Mouse (Mus musculus): ENCODE results near the gene Ece1. TPM values are rescaled to one million over a fixed set of nuclear protein-coding genes. Genes with fewer than 3 reads are reported as not detected.

The Ece1 gene
- 65.5 and 74.6 TPM in 2 replicates for polyA plus RNA-seq (2015; fragmentation: Nextera tagmentation; extraction: Ambion mirVana)

- peak within 1 kb of the TSS; percentile 83 for H3K4me3 ChIP-seq (replicated peaks)
- 0% methylated on average over 37 of the region's 37 CpGs for WGBS
- peak within 1 kb of the TSS; percentile 67 for H3K27ac ChIP-seq (replicated peaks)
- peaks cover 52% of the 10 kb centered on the region for H3K4me1 ChIP-seq
- peak; percentile 94 for ATAC-seq (ENCODE audit: insufficient number of reproducible peaks, low FRiP score, low TSS enrichment, low read depth)
- H3K4me2 ChIP-seq (replicated peaks) = peak within 1 kb of the TSS; percentile 92
- H3K9me3 ChIP-seq (replicated peaks) = 0 out of 2 replicates have a peak, but pooled peaks cover 3% of the 10 kb centered on the region
- no peaks in the 10 kb centered on the region for H3K27me3 ChIP-seq
- no peaks in the 10 kb centered on the region for H3K36me3 ChIP-seq
- H3K9ac ChIP-seq = peak within 1 kb of the TSS; percentile 73
Observed at GRCm38 (mm10) chr4:137862019-137862418, at the start of gene Ece1. Gene Ece1 (plus strand): TSS chr4:137862237.

- no peak overlapping the region for H3K9ac ChIP-seq
- no peak for ATAC-seq (ENCODE audit: insufficient number of reproducible peaks, low FRiP score, low TSS enrichment, low read depth)
- H3K27me3 ChIP-seq = 0 out of 2 replicates have a peak, but pooled peaks cover 3% of the 10 kb centered on the region
- H3K4me3 ChIP-seq (replicated peaks) = no peak overlapping the region
- peaks cover 6% of the 10 kb centered on the region; the same call in 1 of the 2 replicates for H3K4me1 ChIP-seq
- no peak overlapping the region for H3K27ac ChIP-seq (replicated peaks)
- H3K36me3 ChIP-seq = no peaks in the 10 kb centered on the region
- WGBS = 37% methylated on average over 13 of the region's 13 CpGs
- H3K4me2 ChIP-seq (replicated peaks) = no peak overlapping the region
- H3K9me3 ChIP-seq (replicated peaks) = no peaks in the 10 kb centered on the region
Observed at GRCm38 (mm10) chr4:137812946-137813708, 48.9 kb upstream of the Ece1 start.

- peaks cover 6% of the 10 kb centered on the region; the same call in 1 of the 2 replicates for H3K4me1 ChIP-seq
- ATAC-seq (ENCODE audit: insufficient number of reproducible peaks, low FRiP score, low TSS enrichment, low read depth) = no peak
- H3K36me3 ChIP-seq = no peaks in the 10 kb centered on the region
- no peak overlapping the region for H3K4me3 ChIP-seq (replicated peaks)
- no peaks in the 10 kb centered on the region for H3K9me3 ChIP-seq (replicated peaks)
- WGBS = 77% methylated on average over 7 of the region's 7 CpGs
- H3K27me3 ChIP-seq = 0 out of 2 replicates have a peak, but pooled peaks cover 3% of the 10 kb centered on the region
- H3K9ac ChIP-seq = no peak overlapping the region
- no peak overlapping the region for H3K4me2 ChIP-seq (replicated peaks)
- H3K27ac ChIP-seq (replicated peaks) = no peak overlapping the region
Observed at GRCm38 (mm10) chr4:137814140-137814539, 47.9 kb upstream of the Ece1 start.

DNA sequence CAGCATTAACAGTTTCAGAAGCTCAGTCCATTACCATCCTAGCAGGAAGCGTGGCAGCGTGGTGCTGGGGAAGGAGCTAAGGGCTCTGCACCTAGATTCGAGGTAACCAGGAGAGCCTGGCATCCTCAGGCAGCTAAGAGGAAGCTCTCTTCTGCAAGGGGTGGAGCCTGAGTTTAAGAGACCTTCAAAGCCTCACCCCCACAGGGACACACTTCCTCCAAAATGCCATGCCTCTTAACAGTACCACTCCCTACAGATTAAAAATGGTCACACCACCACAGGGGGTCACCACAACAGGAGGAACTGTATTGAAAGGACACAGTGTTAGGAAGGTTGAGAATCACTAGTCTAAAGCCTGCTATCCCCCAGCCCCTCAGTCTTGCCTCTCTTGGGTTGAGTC lies 46.6 kb upstream of the Ece1 start:
- Histone ChIP-seq H3K4me1 (peaks cover 6% of the 10 kb centered on the region; the same call in 1 of the 2 replicates), H3K4me3 (replicated peaks) (no peak overlapping the region), H3K27ac (replicated peaks) (no peak overlapping the region), H3K9ac (no peak overlapping the region), H3K36me3 (no peaks in the 10 kb centered on the region), H3K9me3 (replicated peaks) (no peaks in the 10 kb centered on the region), H3K27me3 (no peaks in the 10 kb centered on the region), H3K4me2 (replicated peaks) (no peak overlapping the region)
- ATAC-seq (ENCODE audit: insufficient number of reproducible peaks, low FRiP score, low TSS enrichment, low read depth) = no peak
- WGBS = 72% methylated on average over 3 of the region's 3 CpGs

DNA sequence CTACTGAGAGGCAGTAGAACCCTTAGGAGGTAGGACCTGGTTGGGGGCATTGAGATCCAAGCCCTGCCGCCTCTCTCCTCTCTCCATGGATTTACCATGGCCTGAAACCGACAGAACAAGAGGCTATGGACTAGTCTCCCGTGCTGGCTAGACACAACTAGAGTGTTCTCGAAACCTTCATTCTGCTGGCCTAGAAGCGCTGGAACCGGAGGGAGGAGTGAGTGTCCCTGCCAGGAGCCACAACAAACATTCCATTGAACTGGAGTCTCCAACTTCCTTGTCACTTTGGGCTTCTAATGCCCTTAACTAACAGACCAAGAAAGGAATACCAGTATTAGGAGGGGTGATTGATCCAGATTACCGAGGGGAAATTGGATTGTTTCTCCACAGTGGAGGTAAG lies 45.8 kb upstream of the Ece1 start:
- Histone ChIP-seq H3K4me2 (replicated peaks) (no peak overlapping the region), H3K4me3 (replicated peaks) (no peak overlapping the region), H3K9ac (no peak overlapping the region), H3K36me3 (no peaks in the 10 kb centered on the region), H3K4me1 (peaks cover 6% of the 10 kb centered on the region; the same call in 1 of the 2 replicates), H3K27me3 (no peaks in the 10 kb centered on the region), H3K27ac (replicated peaks) (no peak overlapping the region), H3K9me3 (replicated peaks) (no peaks in the 10 kb centered on the region)
- WGBS = 65% methylated on average over 7 of the region's 7 CpGs
- no peak for ATAC-seq (ENCODE audit: insufficient number of reproducible peaks, low FRiP score, low TSS enrichment, low read depth)

DNA sequence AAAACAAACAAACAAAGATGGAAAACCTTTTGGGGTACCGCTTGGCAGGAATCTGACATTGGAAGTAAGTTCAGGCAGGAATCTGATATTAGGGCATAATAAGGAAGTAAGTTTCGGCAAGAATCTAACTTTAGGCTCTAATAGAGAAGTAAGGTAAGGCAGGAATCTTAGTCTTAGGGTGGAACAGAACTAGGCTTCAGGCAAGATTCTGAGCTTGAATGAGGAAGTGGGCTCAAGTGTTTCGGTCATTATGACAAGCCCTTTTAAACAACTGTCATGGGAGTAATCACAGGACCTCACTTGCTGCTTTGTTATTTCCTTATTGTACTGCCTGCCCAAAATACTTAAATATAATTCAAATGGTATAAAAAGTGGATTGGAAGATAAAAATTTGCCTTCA lies 43.7 kb upstream of the Ece1 start:
- WGBS = 87% methylated on average over 3 of the region's 3 CpGs
- H3K4me2 ChIP-seq (replicated peaks) = no peak overlapping the region
- H3K9ac ChIP-seq = no peak overlapping the region
- no peak overlapping the region for H3K4me3 ChIP-seq (replicated peaks)
- H3K27ac ChIP-seq (replicated peaks) = no peak overlapping the region
- H3K4me1 ChIP-seq = peaks cover 6% of the 10 kb centered on the region; the same call in 1 of the 2 replicates
- H3K9me3 ChIP-seq (replicated peaks) = no peaks in the 10 kb centered on the region
- ATAC-seq (ENCODE audit: insufficient number of reproducible peaks, low FRiP score, low TSS enrichment, low read depth) = no peak
- H3K36me3 ChIP-seq = no peaks in the 10 kb centered on the region
- H3K27me3 ChIP-seq = no peaks in the 10 kb centered on the region

- H3K9ac ChIP-seq = no peak overlapping the region
- WGBS = 85% methylated on average over 2 of the region's 2 CpGs
- H3K4me3 ChIP-seq (replicated peaks) = no peak overlapping the region
- H3K27me3 ChIP-seq = no peaks in the 10 kb centered on the region
- no peak overlapping the region for H3K27ac ChIP-seq (replicated peaks)
- no peaks in the 10 kb centered on the region for H3K4me1 ChIP-seq
- ATAC-seq (ENCODE audit: insufficient number of reproducible peaks, low FRiP score, low TSS enrichment, low read depth) = no peak
- H3K36me3 ChIP-seq = no peaks in the 10 kb centered on the region
- H3K4me2 ChIP-seq (replicated peaks) = no peak overlapping the region
- H3K9me3 ChIP-seq (replicated peaks) = no peaks in the 10 kb centered on the region
Observed at GRCm38 (mm10) chr4:137819487-137819886, 42.5 kb upstream of the Ece1 start.

GRCm38 (mm10) chr4:137820721-137821120 lies 41.3 kb upstream of the Ece1 start:
- 50% methylated on average over 3 of the region's 3 CpGs for WGBS
- no peak for ATAC-seq (ENCODE audit: insufficient number of reproducible peaks, low FRiP score, low TSS enrichment, low read depth)
- no peak overlapping the region for H3K4me2 ChIP-seq (replicated peaks)
- no peaks in the 10 kb centered on the region for H3K36me3 ChIP-seq
- H3K4me3 ChIP-seq (replicated peaks) = no peak overlapping the region
- H3K9me3 ChIP-seq (replicated peaks) = no peaks in the 10 kb centered on the region
- no peaks in the 10 kb centered on the region for H3K4me1 ChIP-seq
- H3K9ac ChIP-seq = no peak overlapping the region
- H3K27ac ChIP-seq (replicated peaks) = no peak overlapping the region
- no peaks in the 10 kb centered on the region for H3K27me3 ChIP-seq

GRCm38 (mm10) chr4:137822537-137822936 lies 39.5 kb upstream of the Ece1 start:
- no peak overlapping the region for H3K27ac ChIP-seq (replicated peaks)
- H3K4me3 ChIP-seq (replicated peaks) = no peak overlapping the region
- H3K4me1 ChIP-seq = no peaks in the 10 kb centered on the region
- H3K27me3 ChIP-seq = no peaks in the 10 kb centered on the region
- ATAC-seq (ENCODE audit: insufficient number of reproducible peaks, low FRiP score, low TSS enrichment, low read depth) = no peak
- H3K36me3 ChIP-seq = no peaks in the 10 kb centered on the region
- 85% methylated on average over 5 of the region's 5 CpGs for WGBS
- H3K9ac ChIP-seq = no peak overlapping the region
- H3K4me2 ChIP-seq (replicated peaks) = no peak overlapping the region
- H3K9me3 ChIP-seq (replicated peaks) = no peaks in the 10 kb centered on the region

DNA sequence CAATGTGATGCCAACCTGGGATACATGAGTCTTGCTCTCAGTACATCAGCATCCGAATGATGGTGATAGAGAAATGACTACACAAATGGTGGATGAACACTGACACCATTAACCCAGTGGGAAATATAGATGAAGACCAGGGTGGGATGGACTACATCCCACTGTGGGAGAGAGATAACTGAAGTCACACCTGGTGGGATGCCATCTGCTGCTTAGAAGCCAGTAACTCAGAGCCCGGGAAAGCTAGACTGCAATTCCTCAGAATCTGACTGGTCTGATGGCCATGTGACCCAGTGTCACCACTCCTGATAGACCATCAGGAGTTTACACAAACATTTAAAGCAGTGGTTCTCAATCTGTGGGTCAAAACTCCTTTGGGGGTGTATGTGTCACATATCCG lies 38.5 kb upstream of the Ece1 start:
- WGBS = 83% methylated on average over 3 of the region's 3 CpGs
- H3K4me1 ChIP-seq = no peaks in the 10 kb centered on the region
- no peaks in the 10 kb centered on the region for H3K36me3 ChIP-seq

DNA sequence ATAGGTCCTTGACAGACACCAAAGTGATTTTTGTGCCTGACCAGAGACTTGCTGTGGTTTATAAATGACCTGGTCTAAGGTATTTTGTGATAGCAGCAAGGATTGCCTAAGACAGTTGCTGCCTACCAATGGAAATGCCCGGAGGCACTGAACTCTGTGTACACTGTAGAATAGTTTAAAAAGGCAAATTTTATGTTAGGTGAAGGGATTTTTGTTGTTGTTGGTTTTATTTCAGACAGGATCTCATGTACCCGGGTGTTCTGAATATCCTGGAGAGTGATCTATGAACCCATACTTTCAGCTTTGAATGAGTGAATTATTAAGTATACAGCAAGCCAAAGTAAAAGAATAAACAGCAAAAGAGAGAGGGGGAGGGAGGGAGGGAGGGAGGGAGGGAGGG lies 37.2 kb upstream of the Ece1 start:
- Histone ChIP-seq H3K4me2 (replicated peaks) (no peak overlapping the region), H3K36me3 (no peaks in the 10 kb centered on the region), H3K27me3 (peaks cover 5% of the 10 kb centered on the region; the same call in 1 of the 2 replicates), H3K27ac (replicated peaks) (no peak overlapping the region), H3K4me3 (replicated peaks) (no peak overlapping the region), H3K9ac (no peak overlapping the region), H3K4me1 (no peaks in the 10 kb centered on the region), H3K9me3 (replicated peaks) (no peaks in the 10 kb centered on the region)
- ATAC-seq (ENCODE audit: insufficient number of reproducible peaks, low FRiP score, low TSS enrichment, low read depth) = no peak
- 78% methylated on average over 2 of the region's 2 CpGs for WGBS

More for the DNA sequence above, 38.5 kb upstream of the Ece1 start:
- H3K4me3 ChIP-seq (replicated peaks) = no peak overlapping the region
- no peaks in the 10 kb centered on the region for H3K27me3 ChIP-seq
- H3K4me2 ChIP-seq (replicated peaks) = no peak overlapping the region
- no peak overlapping the region for H3K9ac ChIP-seq
- H3K27ac ChIP-seq (replicated peaks) = no peak overlapping the region
- no peaks in the 10 kb centered on the region for H3K9me3 ChIP-seq (replicated peaks)
- ATAC-seq (ENCODE audit: insufficient number of reproducible peaks, low FRiP score, low TSS enrichment, low read depth) = no peak

DNA sequence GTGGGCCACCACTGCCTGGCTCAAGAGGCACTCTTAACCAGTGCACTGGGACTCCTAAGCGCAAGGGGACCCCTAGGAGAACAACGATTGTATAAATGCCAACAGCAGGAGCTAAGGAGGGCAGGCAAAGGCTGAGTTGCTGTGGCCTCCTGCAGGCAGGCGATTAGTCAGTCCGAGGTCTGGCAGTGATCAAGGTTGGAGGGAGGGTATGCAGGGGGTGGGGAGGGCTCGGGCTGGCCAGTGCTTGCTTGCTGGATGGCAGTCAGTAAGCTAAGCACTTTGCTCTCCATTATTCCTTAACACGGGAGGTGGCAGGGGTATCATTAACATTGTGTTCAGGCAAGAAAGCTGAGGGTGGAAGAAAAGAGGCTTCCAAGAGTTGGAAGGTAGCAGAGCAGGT lies 31.7 kb upstream of the Ece1 start:
- WGBS = 15% methylated on average over 6 of the region's 6 CpGs
- H3K9me3 ChIP-seq (replicated peaks) = no peaks in the 10 kb centered on the region
- no peak for ATAC-seq (ENCODE audit: insufficient number of reproducible peaks, low FRiP score, low TSS enrichment, low read depth)
- H3K9ac ChIP-seq = no peak overlapping the region
- no peak overlapping the region for H3K4me3 ChIP-seq (replicated peaks)
- H3K27ac ChIP-seq (replicated peaks) = no peak overlapping the region
- H3K27me3 ChIP-seq = peaks cover 6% of the 10 kb centered on the region; the same call in 1 of the 2 replicates
- H3K36me3 ChIP-seq = no peaks in the 10 kb centered on the region
- peaks cover 2% of the 10 kb centered on the region; the same call in 1 of the 2 replicates for H3K4me1 ChIP-seq
- no peak overlapping the region for H3K4me2 ChIP-seq (replicated peaks)

Measured in embryonic facial prominence, embryonic 15.5 days (tissue).